Mouse (Mus musculus): ENCODE data around the gene Ocln. TPM values are rescaled to one million over a fixed set of nuclear protein-coding genes. Genes with fewer than 3 reads are reported as not detected.

Gene Ocln
- polyA plus RNA-seq, 1 experiment: 0.42 TPM

DNA sequence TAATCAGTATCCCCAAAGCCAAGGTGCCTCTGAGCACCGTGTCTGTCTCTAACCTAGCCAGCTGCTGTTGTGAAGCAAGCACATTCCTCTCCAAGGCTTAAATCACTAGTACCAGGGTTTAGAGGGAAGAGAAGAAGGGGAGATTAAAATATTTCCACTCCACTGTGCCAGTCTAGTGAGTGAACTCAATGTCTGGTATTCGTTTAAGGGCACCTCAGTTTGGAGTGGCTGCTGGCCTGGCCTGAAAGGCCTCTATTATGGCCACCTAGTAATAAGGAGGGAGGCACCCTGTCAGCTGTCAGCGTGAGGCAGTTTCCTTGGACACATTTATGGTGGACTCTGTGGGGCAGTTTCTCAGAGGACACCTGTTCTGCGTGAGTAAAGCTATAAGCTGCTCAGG is 4.5 kb upstream of the Ocln start:
- H3K27me3 ChIP-seq (ENCODE audit: control insufficient read depth, insufficient read depth, insufficient read length): no peaks in the 10 kb centered on the region
- no peak overlapping the region for H3ac ChIP-seq (ENCODE audit: control insufficient read depth, insufficient read length, low read depth)
- H3K36me3 ChIP-seq (ENCODE audit: control insufficient read depth, insufficient read depth): no peaks in the 10 kb centered on the region
- TF ChIP-seq USF1 (IDR thresholded peaks at IDR 0.05; ENCODE audit: low read depth) (no peak), FOSL1 (IDR thresholded peaks at IDR 0.05; ENCODE audit: insufficient read depth, low read length, poor library complexity, severe bottlenecking) (no peak), MYOG (IDR thresholded peaks at IDR 0.05; ENCODE audit: control insufficient read depth, extremely low read depth, insufficient read length) (no peak), CEBPB (IDR thresholded peaks at IDR 0.05; ENCODE audit: low read depth) (no peak), MYOD1 (IDR thresholded peaks at IDR 0.05; ENCODE audit: control insufficient read depth, insufficient read length, low read depth) (no peak), MAX (IDR thresholded peaks at IDR 0.05) (no peak), CTCF (IDR thresholded peaks at IDR 0.05; ENCODE audit: control insufficient read depth, insufficient read depth, insufficient read length) (no peak)
- H3K4me3 ChIP-seq (ENCODE audit: insufficient read depth, poor library complexity, severe bottlenecking): no peak overlapping the region
- no peaks in the 10 kb centered on the region for H3K79me2 ChIP-seq (ENCODE audit: control insufficient read depth, insufficient read depth)
- no peaks in the 10 kb centered on the region for H3K79me3 ChIP-seq (ENCODE audit: low read depth)

- TF ChIP-seq CEBPB (IDR thresholded peaks at IDR 0.05; ENCODE audit: low read depth): no peak
- H3ac ChIP-seq (ENCODE audit: control insufficient read depth, insufficient read length, low read depth): no peak overlapping the region
- H3K79me3 ChIP-seq (ENCODE audit: low read depth): no peaks in the 10 kb centered on the region
- peaks cover 6% of the 10 kb centered on the region for H3K27me3 ChIP-seq (ENCODE audit: control insufficient read depth, insufficient read depth, insufficient read length)
- H3K79me2 ChIP-seq (ENCODE audit: control insufficient read depth, insufficient read depth): no peaks in the 10 kb centered on the region
- H3K4me3 ChIP-seq (ENCODE audit: insufficient read depth, poor library complexity, severe bottlenecking): no peak overlapping the region
- no peaks in the 10 kb centered on the region for H3K36me3 ChIP-seq (ENCODE audit: control insufficient read depth, insufficient read depth)
Measured at GRCm38 (mm10) chr13:100553042-100553437, 522 bp upstream of the Ocln start.

GRCm38 (mm10) chr13:100552009-100552368 is 529 bp downstream of the Ocln start:
- no peak for TF ChIP-seq MAX (IDR thresholded peaks at IDR 0.05)
- TF ChIP-seq MYOG (IDR thresholded peaks at IDR 0.05; ENCODE audit: control insufficient read depth, extremely low read depth, insufficient read length): no peak
- TF ChIP-seq FOSL1 (IDR thresholded peaks at IDR 0.05; ENCODE audit: insufficient read depth, low read length, poor library complexity, severe bottlenecking): no peak
- TF ChIP-seq USF1 (IDR thresholded peaks at IDR 0.05; ENCODE audit: low read depth): no peak
- no peak for TF ChIP-seq MYOD1 (IDR thresholded peaks at IDR 0.05; ENCODE audit: control insufficient read depth, insufficient read length, low read depth)
- TF ChIP-seq CEBPB (IDR thresholded peaks at IDR 0.05; ENCODE audit: low read depth): no peak
- no peak for TF ChIP-seq CTCF (IDR thresholded peaks at IDR 0.05; ENCODE audit: control insufficient read depth, insufficient read depth, insufficient read length)
- no peaks in the 10 kb centered on the region for H3K36me3 ChIP-seq (ENCODE audit: control insufficient read depth, insufficient read depth)
- H3K4me3 ChIP-seq (ENCODE audit: insufficient read depth, poor library complexity, severe bottlenecking): peak overlapping the region; percentile 26
- no peaks in the 10 kb centered on the region for H3K79me2 ChIP-seq (ENCODE audit: control insufficient read depth, insufficient read depth)
- peaks cover 6% of the 10 kb centered on the region for H3K27me3 ChIP-seq (ENCODE audit: control insufficient read depth, insufficient read depth, insufficient read length)
- H3ac ChIP-seq (ENCODE audit: control insufficient read depth, insufficient read length, low read depth): peak overlapping the region; percentile 50
- H3K79me3 ChIP-seq (ENCODE audit: low read depth): no peaks in the 10 kb centered on the region

GRCm38 (mm10) chr13:100551371-100552008 is 1.0 kb downstream of the Ocln start:
- no peak overlapping the region for H3ac ChIP-seq (ENCODE audit: control insufficient read depth, insufficient read length, low read depth)
- TF ChIP-seq MYOD1 (IDR thresholded peaks at IDR 0.05; ENCODE audit: control insufficient read depth, insufficient read length, low read depth) (no peak), FOSL1 (IDR thresholded peaks at IDR 0.05; ENCODE audit: insufficient read depth, low read length, poor library complexity, severe bottlenecking) (no peak), USF1 (IDR thresholded peaks at IDR 0.05; ENCODE audit: low read depth) (no peak), MYOG (IDR thresholded peaks at IDR 0.05; ENCODE audit: control insufficient read depth, extremely low read depth, insufficient read length) (no peak)
- H3K27me3 ChIP-seq (ENCODE audit: control insufficient read depth, insufficient read depth, insufficient read length): peaks cover 6% of the 10 kb centered on the region

GRCm38 (mm10) chr13:100547269-100547668 is 5.2 kb downstream of the Ocln start:
- Histone ChIP-seq H3K79me2 (ENCODE audit: control insufficient read depth, insufficient read depth) (no peaks in the 10 kb centered on the region), H3K4me3 (ENCODE audit: insufficient read depth, poor library complexity, severe bottlenecking) (no peak overlapping the region), H3K36me3 (ENCODE audit: control insufficient read depth, insufficient read depth) (no peaks in the 10 kb centered on the region), H3K27me3 (ENCODE audit: control insufficient read depth, insufficient read depth, insufficient read length) (peaks cover 6% of the 10 kb centered on the region), H3ac (ENCODE audit: control insufficient read depth, insufficient read length, low read depth) (no peak overlapping the region), H3K79me3 (ENCODE audit: low read depth) (no peaks in the 10 kb centered on the region)
- TF ChIP-seq FOSL1 (IDR thresholded peaks at IDR 0.05; ENCODE audit: insufficient read depth, low read length, poor library complexity, severe bottlenecking): no peak
- TF ChIP-seq USF1 (IDR thresholded peaks at IDR 0.05; ENCODE audit: low read depth): no peak
- no peak for TF ChIP-seq MYOG (IDR thresholded peaks at IDR 0.05; ENCODE audit: control insufficient read depth, extremely low read depth, insufficient read length)
- TF ChIP-seq MYOD1 (IDR thresholded peaks at IDR 0.05; ENCODE audit: control insufficient read depth, insufficient read length, low read depth): no peak

More at GRCm38 (mm10) chr13:100551371-100552008, 1.0 kb downstream of the Ocln start:
- Histone ChIP-seq H3K4me3 (ENCODE audit: insufficient read depth, poor library complexity, severe bottlenecking) (peak overlapping the region; percentile 26), H3K79me2 (ENCODE audit: control insufficient read depth, insufficient read depth) (no peaks in the 10 kb centered on the region), H3K36me3 (ENCODE audit: control insufficient read depth, insufficient read depth) (no peaks in the 10 kb centered on the region), H3K79me3 (ENCODE audit: low read depth) (no peaks in the 10 kb centered on the region)

GRCm38 (mm10) chr13:100545510-100545909 is 7.0 kb downstream of the Ocln start:
- H3K27me3 ChIP-seq (ENCODE audit: control insufficient read depth, insufficient read depth, insufficient read length): no peaks in the 10 kb centered on the region
- H3K4me3 ChIP-seq (ENCODE audit: insufficient read depth, poor library complexity, severe bottlenecking): no peak overlapping the region

More at GRCm38 (mm10) chr13:100545510-100545909, 7.0 kb downstream of the Ocln start:
- no peaks in the 10 kb centered on the region for H3K79me2 ChIP-seq (ENCODE audit: control insufficient read depth, insufficient read depth)
- H3ac ChIP-seq (ENCODE audit: control insufficient read depth, insufficient read length, low read depth): no peak overlapping the region
- TF ChIP-seq MYOD1 (IDR thresholded peaks at IDR 0.05; ENCODE audit: control insufficient read depth, insufficient read length, low read depth) (no peak), CEBPB (IDR thresholded peaks at IDR 0.05; ENCODE audit: low read depth) (no peak), FOSL1 (IDR thresholded peaks at IDR 0.05; ENCODE audit: insufficient read depth, low read length, poor library complexity, severe bottlenecking) (no peak), MAX (IDR thresholded peaks at IDR 0.05) (no peak), MYOG (IDR thresholded peaks at IDR 0.05; ENCODE audit: control insufficient read depth, extremely low read depth, insufficient read length) (no peak)
- no peaks in the 10 kb centered on the region for H3K36me3 ChIP-seq (ENCODE audit: control insufficient read depth, insufficient read depth)
- H3K79me3 ChIP-seq (ENCODE audit: low read depth): no peaks in the 10 kb centered on the region

All from C2C12 (cell line).